Mouse (Mus musculus): ENCODE measurements around the gene Klhdc10. TPM values are rescaled to one million over a fixed set of nuclear protein-coding genes. Genes with fewer than 3 reads are reported as not detected.
"Not testable (repeated sequence)": the region's sequence is repeated elsewhere in the genome, so short reads cannot be mapped to it uniquely, and the experiment has no call there.

Klhdc10 gene
- total RNA-seq (2021), result 10 to 100 TPM; 98.0 to 99.2 TPM

- intact Hi-C loops (cut with DNase I), result loop anchor here (2.0 to 10.0 kb wide), 5 partner anchors 59 to 631 kb away; partner anchors contain the start of gene Copg2
- DNase-seq (ENCODE audit: low spot score in 2 of 2), result peak; percentile 100
Observed at GRCm38 (mm10) chr6:30401308-30402015, at the start of gene Klhdc10. Gene Klhdc10, plus strand, starts transcription at chr6:30401868.

GRCm38 (mm10) chr6:30352762-30353161 lies 48.9 kb upstream of the Klhdc10 start:
- intact Hi-C loops (cut with DNase I), result no loop called here
- DNase-seq (ENCODE audit: low spot score in 2 of 2), result no peak

GRCm38 (mm10) chr6:30353661-30354060 lies 48.0 kb upstream of the Klhdc10 start:
- intact Hi-C loops (cut with DNase I), result no loop called here

GRCm38 (mm10) chr6:30354760-30355159 lies 46.9 kb upstream of the Klhdc10 start:
- intact Hi-C loops (cut with DNase I), result loop anchor here (5.0 kb wide), 2 partner anchors 147 to 262 kb away; no protein-coding TSS in a partner anchor
- no peak for DNase-seq (ENCODE audit: low spot score in 2 of 2)

More at GRCm38 (mm10) chr6:30353661-30354060, 48.0 kb upstream of the Klhdc10 start:
- DNase-seq (ENCODE audit: low spot score in 2 of 2), result no peak

GRCm38 (mm10) chr6:30355701-30356100 lies 46.0 kb upstream of the Klhdc10 start:
- intact Hi-C loops (cut with DNase I), result loop anchor here (5.0 kb wide), 2 partner anchors 148 to 263 kb away; no protein-coding TSS in a partner anchor
- no peak for DNase-seq (ENCODE audit: low spot score in 2 of 2)

- intact Hi-C loops (cut with DNase I), result loop anchor here (5.0 kb wide), 2 partner anchors 149 to 264 kb away; no protein-coding TSS in a partner anchor
- no peak for DNase-seq (ENCODE audit: low spot score in 2 of 2)
Observed at GRCm38 (mm10) chr6:30356161-30356560, 45.5 kb upstream of the Klhdc10 start.

- intact Hi-C loops (cut with DNase I), result loop anchor here (5.0 kb wide), 2 partner anchors 149 to 264 kb away; no protein-coding TSS in a partner anchor
- no peak for DNase-seq (ENCODE audit: low spot score in 2 of 2)
Observed at GRCm38 (mm10) chr6:30356680-30357079, 45.0 kb upstream of the Klhdc10 start.

- intact Hi-C loops (cut with DNase I), result loop anchor here (5.0 kb wide), 2 partner anchors 150 to 265 kb away; no protein-coding TSS in a partner anchor
Observed at GRCm38 (mm10) chr6:30357561-30358177, 44.0 kb upstream of the Klhdc10 start.

GRCm38 (mm10) chr6:30359762-30360509 lies 41.7 kb upstream of the Klhdc10 start:
- no peak for DNase-seq (ENCODE audit: low spot score in 2 of 2)
- intact Hi-C loops (cut with DNase I), result loop anchor here (5.0 kb wide), 2 partner anchors 153 to 268 kb away; no protein-coding TSS in a partner anchor

More at GRCm38 (mm10) chr6:30357561-30358177, 44.0 kb upstream of the Klhdc10 start:
- peak; percentile 56 to 71 for DNase-seq (ENCODE audit: low spot score in 2 of 2)

- intact Hi-C loops (cut with DNase I), result no loop called here
- DNase-seq (ENCODE audit: low spot score in 2 of 2), result no peak
Observed at GRCm38 (mm10) chr6:30363808-30364207, 37.9 kb upstream of the Klhdc10 start.

GRCm38 (mm10) chr6:30369291-30369690 lies 32.4 kb upstream of the Klhdc10 start:
- no peak for DNase-seq (ENCODE audit: low spot score in 2 of 2)
- intact Hi-C loops (cut with DNase I), result no loop called here

GRCm38 (mm10) chr6:30372627-30373369 lies 28.9 kb upstream of the Klhdc10 start:
- DNase-seq (ENCODE audit: low spot score in 2 of 2), result peak in 1 of 2 experiments; percentile 14

GRCm38 (mm10) chr6:30374731-30375510 lies 26.7 kb upstream of the Klhdc10 start:
- intact Hi-C loops (cut with DNase I), result no loop called here
- no peak for DNase-seq (ENCODE audit: low spot score in 2 of 2)

More at GRCm38 (mm10) chr6:30372627-30373369, 28.9 kb upstream of the Klhdc10 start:
- intact Hi-C loops (cut with DNase I), result no loop called here

GRCm38 (mm10) chr6:30375791-30376190 lies 25.9 kb upstream of the Klhdc10 start:
- DNase-seq (ENCODE audit: low spot score in 2 of 2), result no peak
- intact Hi-C loops (cut with DNase I), result no loop called here

- DNase-seq (ENCODE audit: low spot score in 2 of 2), result no peak
- intact Hi-C loops (cut with DNase I), result no loop called here
Observed at GRCm38 (mm10) chr6:30381116-30381515, 20.6 kb upstream of the Klhdc10 start.

GRCm38 (mm10) chr6:30390271-30390670 lies 11.4 kb upstream of the Klhdc10 start:
- intact Hi-C loops (cut with DNase I), result not testable (repeated sequence)

GRCm38 (mm10) chr6:30390714-30391697 lies 10.7 kb upstream of the Klhdc10 start, which contains the start of gene Zc3hc1:
Gene Zc3hc1, minus strand, starts transcription at chr6:30391028.
- peak; percentile 74 to 76 for DNase-seq (ENCODE audit: low spot score in 2 of 2)
- intact Hi-C loops (cut with DNase I), result no loop called here

More at GRCm38 (mm10) chr6:30390271-30390670, 11.4 kb upstream of the Klhdc10 start:
- DNase-seq (ENCODE audit: low spot score in 2 of 2), result not testable (repeated sequence)

All from left cerebral cortex, postnatal 36 days (tissue).